Mouse (Mus musculus): Measurements from ENCODE around the gene Uspl1.

DNA sequence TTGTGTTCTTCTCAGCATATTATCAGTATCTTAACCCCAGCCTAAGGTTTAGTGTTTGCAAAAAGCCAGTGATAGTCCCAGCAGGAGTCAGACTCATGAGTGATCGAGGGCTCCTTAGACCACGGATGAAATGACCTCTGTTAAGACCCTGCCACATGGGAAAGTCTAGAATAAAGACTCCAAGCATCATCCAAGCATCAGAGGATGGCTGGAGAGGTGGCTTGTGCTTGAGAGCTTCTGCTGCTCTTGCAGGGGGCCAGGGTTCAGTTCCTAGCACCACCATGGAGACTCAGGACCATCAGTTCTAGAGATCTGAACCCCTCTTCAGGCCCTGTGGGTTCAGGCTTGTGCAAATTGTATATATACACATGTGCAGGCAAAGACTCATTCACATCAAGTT, 16.1 kb upstream of the Uspl1 start:
- TF ChIP-seq CTCF (IDR thresholded peaks at IDR 0.05; ENCODE audit: low read depth) = no peak
- TF ChIP-seq EP300 (optimal IDR thresholded peaks at IDR 0.05) = no peak

Data from stomach, postnatal 0 days (tissue).